22 mouse cellular contexts compared by ENCODE assay signal in the genomic region with DNA sequence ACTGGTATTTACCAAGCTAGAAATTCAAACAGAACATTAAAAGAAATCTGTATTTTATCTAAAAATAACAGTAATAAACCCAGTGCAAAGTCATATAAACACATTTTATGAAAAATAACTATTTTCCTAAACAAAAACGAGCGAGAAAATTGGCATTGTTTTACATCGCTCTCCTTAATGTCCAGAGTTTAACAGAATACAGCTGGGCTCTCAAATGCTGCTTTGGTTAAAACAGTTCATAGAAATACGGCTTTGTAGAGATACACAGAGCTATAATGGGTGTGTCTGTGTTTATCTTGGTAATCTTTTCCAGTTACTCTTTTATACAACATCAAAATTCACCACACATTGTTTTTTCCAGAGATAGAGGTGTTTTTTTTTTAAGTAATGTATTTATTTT. TPM values are rescaled to one million over a fixed set of nuclear protein-coding genes. Genes with fewer than 3 reads are reported as not detected.
"Had no signal": no experiment of that assay in that cellular context is flagged by ENCODE, and none has a peak within 500 bp of the region (broad histone marks: within the 10 kb centered on the region; RNA-seq: fewer than 3 reads in every experiment).

No protein-coding gene starts in this region.

- H3K36me3 ChIP-seq: limb, embryonic 15.5 days had no signal

- H3K27me3 ChIP-seq: liver, embryonic 12.5 days; neural tube, embryonic 13.5 days; neural tube, embryonic 15.5 days had no signal

- H3K9me3 ChIP-seq: limb, embryonic 15.5 days; liver, embryonic 12.5 days; midbrain, embryonic 10.5 days; neural tube, embryonic 13.5 days; neural tube, embryonic 15.5 days had no signal

- H3K27ac ChIP-seq: limb, embryonic 15.5 days; liver, embryonic 12.5 days; liver, embryonic 14.5 days; midbrain, embryonic 10.5 days; midbrain, embryonic 12.5 days; neural tube, embryonic 13.5 days; neural tube, embryonic 15.5 days had no signal

- H3K4me3 ChIP-seq: limb, embryonic 15.5 days; liver, embryonic 12.5 days; midbrain, embryonic 10.5 days; midbrain, embryonic 12.5 days; myocyte; neural tube, embryonic 13.5 days; neural tube, embryonic 15.5 days had no signal

- ATAC-seq: liver, embryonic 12.5 days; midbrain, embryonic 16.5 days had no signal

- DNase-seq: lung, postnatal 14 days; lung, postnatal 4 days; midbrain, embryonic 14.5 days; retina, postnatal 1 day; right cerebral cortex, adult 18-20 months; right cerebral cortex, postnatal 25 days; right cerebral cortex, postnatal 4 days; spleen, adult 18-20 months; thymus, adult 2 months; thymus, postnatal 25 days; thymus, postnatal 4 days had no signal

- H3K4me1 ChIP-seq: limb, embryonic 15.5 days; liver, embryonic 12.5 days had no signal

- H3K4me2 ChIP-seq: limb, embryonic 15.5 days; liver, embryonic 12.5 days; midbrain, embryonic 12.5 days; neural tube, embryonic 13.5 days; neural tube, embryonic 15.5 days had no signal

- H3K9ac ChIP-seq: limb, embryonic 15.5 days; liver, embryonic 12.5 days; liver, embryonic 14.5 days; midbrain, embryonic 12.5 days; neural tube, embryonic 13.5 days; neural tube, embryonic 15.5 days had no signal

RNA-seq across cellular contexts. Expression of a gene that starts 44.8 kb away (rescaled TPM):
- total RNA-seq: megakaryocyte, adult 5-6 weeks; megakaryocyte-erythroid progenitor cell, adult 5-6 weeks had no signal
- polyA plus RNA-seq: myocyte had no signal
